Mouse (Mus musculus) naive thymus-derived CD4-positive, alpha-beta T cell, adult 5 months (primary cell): ENCODE data around the gene Tgfbi. TPM values are rescaled to one million over a fixed set of nuclear protein-coding genes. Genes with fewer than 3 reads are reported as not detected.

Source experiments
- polyA plus RNA-seq: library from polyadenylated mRNA; unstranded; fragments of 100-300 nt; shearing (Covaris generic); gene quantifications from one replicate; pipeline ENCODE4 v1.2.1, GENCODE M21; 2017

Gene Tgfbi
- not detected for polyA plus RNA-seq

DNA sequence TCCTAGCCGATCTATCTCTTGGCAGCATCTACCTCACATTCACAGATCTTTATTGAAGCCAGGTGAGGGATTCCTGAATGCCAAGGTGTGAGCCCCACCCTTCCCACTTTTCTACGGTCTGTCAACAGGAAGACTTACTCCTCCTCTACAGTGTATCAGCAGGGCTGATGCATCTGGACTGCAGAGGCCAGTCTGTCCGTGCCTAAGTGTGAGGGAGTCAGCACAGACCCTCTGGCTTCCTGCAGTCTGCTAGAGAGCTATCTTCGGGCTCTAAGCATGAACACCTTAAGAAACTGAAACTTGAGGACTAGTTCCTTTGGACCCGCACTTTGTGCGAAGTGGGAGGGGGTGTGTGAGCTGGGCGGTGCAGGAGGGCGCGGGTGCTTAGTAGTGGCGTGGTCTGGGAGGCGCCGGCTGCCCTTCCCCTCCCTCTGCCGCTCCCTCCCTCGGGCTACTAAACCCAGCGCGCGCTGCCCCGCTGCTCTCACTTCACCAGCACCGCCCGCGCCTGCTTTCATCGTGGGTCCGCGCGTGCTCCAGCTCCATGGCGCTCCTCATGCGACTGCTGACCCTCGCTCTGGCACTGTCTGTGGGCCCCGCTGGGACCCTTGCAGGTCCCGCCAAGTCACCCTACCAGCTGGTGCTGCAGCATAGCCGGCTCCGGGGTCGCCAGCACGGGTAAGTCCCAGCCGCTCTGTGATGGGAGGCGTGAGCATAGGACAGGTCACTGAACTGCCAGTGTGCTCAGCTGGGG lies at the start of gene Tgfbi:
Gene Tgfbi (plus strand): TSS at position 421 of the 754 bp plus-strand sequence.

Other genes with a start within 250 kb of the Tgfbi start
- gene Gm3045, start 182.9 kb upstream of the Tgfbi start, polyA plus RNA-seq, result not detected
- not detected for gene Slc25a48, start 171.2 kb upstream of the Tgfbi start, polyA plus RNA-seq
- not detected for gene Il9, start 127.3 kb upstream of the Tgfbi start, polyA plus RNA-seq
- 0.22 TPM for gene Fbxl21, start 87.1 kb upstream of the Tgfbi start, polyA plus RNA-seq
- gene Lect2, start 61.0 kb upstream of the Tgfbi start, polyA plus RNA-seq, result not detected
- gene Smad5, start 93.5 kb downstream of the Tgfbi start, polyA plus RNA-seq, result 44.7 TPM
- gene Gm45623, start 144.3 kb downstream of the Tgfbi start, polyA plus RNA-seq, result not detected